Mouse (Mus musculus) erythroblast, adult 5-6 weeks (primary cell): ENCODE measurements around the gene Mtmr4. TPM values are rescaled to one million over a fixed set of nuclear protein-coding genes. Genes with fewer than 3 reads are reported as not detected.
A peak's percentile ranks its signal among the peaks of the same experiment; 100 is the strongest.

ENCODE experiments used
- ATAC-seq: replicated peaks from 2 replicates; pipeline ENCODE4 v1.8.0; 2016; ENCODE audit warnings: moderate number of reproducible peaks, mild to moderate bottlenecking, moderate TSS enrichment, inconsistent platforms; ENCODE audit not compliant: poor library complexity, low FRiP score, severe bottlenecking
- total RNA-seq, 2 experiments: library from RNA; stranded (forward) in 1 of 2; stranded (reverse) in 1 of 2; fragments of 150-400 nt in 1 of 2; fragments of 200-764, 138-1000 nt in 1 of 2; gene quantifications; 2 replicates each; pipeline versions ENCODE4 v1.2.3 to v1.2.4; 2015 to 2017; ENCODE audit warnings: low replicate concordance in 2 of 2

The Mtmr4 gene
- total RNA-seq (2015; ENCODE audit: low replicate concordance), result 4.0 and 4.2 TPM in 2 replicates
- 4.9 and 6.4 TPM in 2 replicates for total RNA-seq (2017; ENCODE audit: low replicate concordance)

DNA sequence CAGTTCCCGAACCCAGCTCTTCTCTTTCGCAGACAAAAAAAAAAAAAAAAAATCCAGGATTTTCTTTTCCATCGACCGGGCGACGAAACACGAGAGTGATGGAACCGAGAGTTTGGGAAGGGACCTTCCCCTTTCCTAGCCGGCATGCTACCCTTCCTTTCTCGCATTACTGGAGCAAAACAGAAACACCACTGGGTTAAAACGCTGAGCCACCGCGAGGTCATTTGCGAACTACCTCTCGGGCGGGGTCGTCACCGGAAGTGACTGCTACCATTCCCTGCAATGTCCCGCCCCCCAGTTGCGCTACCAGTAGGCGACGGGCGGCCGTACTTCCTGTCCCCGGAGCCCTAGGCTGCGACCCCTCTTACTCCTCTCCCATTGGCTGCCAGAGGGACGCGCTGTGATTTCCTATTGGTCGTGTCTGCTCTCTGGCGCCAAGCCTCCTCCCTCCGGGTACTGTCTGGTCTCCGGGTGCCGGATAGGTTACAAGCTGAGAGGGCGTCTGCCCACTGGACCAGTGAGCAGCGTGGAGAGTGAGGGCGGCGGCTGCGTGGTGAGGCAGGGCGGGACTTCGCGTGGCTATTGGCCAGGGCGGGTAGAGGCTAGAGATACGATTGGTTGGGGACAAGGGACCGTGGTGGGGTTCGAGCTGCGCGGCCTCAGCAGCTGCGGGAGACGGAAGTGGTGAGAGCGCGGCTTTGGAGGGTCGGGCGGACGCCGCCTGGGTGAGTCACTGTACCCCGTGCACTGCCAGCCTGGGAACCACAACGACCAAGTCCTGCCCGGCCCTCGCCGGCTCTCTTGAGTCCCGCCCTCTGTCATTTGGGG lies at the start of gene Mtmr4:
Gene Mtmr4, plus strand, starts transcription at position 637 of the 828 bp plus-strand sequence.
- peak; percentile 87 for ATAC-seq

- ATAC-seq, result no peak
These were observed 49.7 kb upstream of the Mtmr4 start for GRCm38 (mm10) chr11:87542285-87542684.

DNA sequence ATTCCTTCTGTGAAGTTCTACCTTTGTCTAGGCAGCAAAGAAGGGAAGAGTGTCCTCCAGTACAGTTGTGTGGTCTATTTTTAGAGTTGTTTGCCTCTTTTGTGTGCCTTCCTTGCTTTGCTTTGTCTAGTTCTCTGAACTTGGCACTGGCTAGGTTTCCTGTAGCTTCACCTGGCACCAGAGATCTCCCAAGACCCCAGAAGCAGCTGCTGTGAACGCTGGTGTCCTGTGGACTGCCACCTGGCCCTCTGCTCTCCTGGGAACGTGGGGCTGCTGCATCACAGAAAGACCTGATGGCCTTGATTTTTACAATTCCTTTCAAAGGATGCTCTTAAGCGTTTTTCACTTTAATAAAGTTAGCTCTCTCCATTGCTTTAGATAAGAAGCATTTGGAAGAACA lies 49.1 kb upstream of the Mtmr4 start:
- no peak for ATAC-seq

DNA sequence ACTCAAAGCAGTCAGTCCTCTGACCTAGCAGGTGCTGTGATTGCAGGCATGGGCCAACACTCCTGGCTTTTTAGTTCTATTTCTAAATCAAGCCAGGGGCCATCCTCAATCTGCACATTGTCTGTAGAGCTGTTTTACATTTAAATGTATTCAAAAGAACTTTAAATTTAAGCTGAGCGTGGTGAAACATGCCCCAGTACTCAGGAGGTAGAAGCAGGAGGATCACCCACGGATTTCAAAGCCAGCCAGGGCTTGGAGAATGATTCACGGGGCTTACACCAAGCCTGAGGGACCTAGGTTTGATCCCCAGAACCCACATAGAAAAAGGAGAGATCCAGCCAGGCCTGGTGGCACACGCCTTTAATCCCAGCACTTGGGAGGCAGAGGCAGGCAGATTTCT lies 38.6 kb upstream of the Mtmr4 start:
- no peak for ATAC-seq

GRCm38 (mm10) chr11:87554386-87554785 lies 37.6 kb upstream of the Mtmr4 start:
- ATAC-seq, result no peak

GRCm38 (mm10) chr11:87555106-87555703 lies 36.8 kb upstream of the Mtmr4 start:
- ATAC-seq, result no peak

- ATAC-seq, result no peak
These were observed 30.8 kb upstream of the Mtmr4 start for GRCm38 (mm10) chr11:87561208-87561607.

DNA sequence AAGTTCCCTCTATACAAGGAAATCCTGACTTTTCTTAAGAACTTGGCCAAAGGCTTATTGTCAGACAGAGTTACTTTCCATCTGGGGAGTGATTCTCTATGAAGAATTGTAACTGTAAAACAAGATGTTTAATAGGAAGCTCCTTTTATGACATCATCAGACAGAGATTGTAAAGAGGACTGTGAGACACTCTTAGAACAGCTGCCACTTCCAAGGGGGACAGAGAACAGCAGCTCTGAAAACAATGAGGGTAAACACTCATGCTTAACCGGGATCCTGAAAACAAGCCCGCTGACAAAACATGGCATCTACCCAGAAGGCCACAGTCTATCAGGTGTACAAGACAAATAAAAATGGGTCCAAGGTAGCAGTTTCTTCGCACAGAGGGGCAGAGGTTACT lies 25.5 kb upstream of the Mtmr4 start, which contains the start of gene Gm11492:
Gene Gm11492, plus strand, starts transcription at position 153 of the 400 bp plus-strand sequence.
- ATAC-seq, result no peak

GRCm38 (mm10) chr11:87568255-87568953 lies 23.6 kb upstream of the Mtmr4 start, which contains the start of gene Sept4:
Gene Sept4, plus strand, starts transcription at chr11:87568903.
- no peak for ATAC-seq

GRCm38 (mm10) chr11:87570743-87571142 lies 21.2 kb upstream of the Mtmr4 start:
- ATAC-seq, result no peak

- ATAC-seq, result no peak
These were observed 20.5 kb upstream of the Mtmr4 start for GRCm38 (mm10) chr11:87571361-87571950.

DNA sequence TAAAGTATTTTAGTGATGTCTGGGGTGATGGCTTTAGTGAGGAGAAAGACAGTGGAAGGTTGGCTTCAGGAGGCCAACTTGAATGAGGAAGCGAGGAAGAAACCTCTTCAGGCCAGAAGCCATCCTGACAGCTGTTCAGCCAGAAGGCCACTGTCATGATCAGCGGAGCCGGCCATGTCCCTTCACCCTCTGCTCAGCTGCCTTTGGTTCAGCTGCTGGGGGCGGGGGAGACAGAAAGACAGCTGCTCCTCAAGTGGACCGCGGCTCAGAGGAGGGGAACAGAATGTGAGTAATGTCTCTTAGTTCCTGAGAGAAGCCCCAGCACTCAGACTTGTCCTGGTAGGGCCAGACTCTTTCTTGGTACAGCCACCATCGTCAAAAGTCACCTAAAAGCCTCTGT lies 18.2 kb upstream of the Mtmr4 start:
- ATAC-seq, result no peak

DNA sequence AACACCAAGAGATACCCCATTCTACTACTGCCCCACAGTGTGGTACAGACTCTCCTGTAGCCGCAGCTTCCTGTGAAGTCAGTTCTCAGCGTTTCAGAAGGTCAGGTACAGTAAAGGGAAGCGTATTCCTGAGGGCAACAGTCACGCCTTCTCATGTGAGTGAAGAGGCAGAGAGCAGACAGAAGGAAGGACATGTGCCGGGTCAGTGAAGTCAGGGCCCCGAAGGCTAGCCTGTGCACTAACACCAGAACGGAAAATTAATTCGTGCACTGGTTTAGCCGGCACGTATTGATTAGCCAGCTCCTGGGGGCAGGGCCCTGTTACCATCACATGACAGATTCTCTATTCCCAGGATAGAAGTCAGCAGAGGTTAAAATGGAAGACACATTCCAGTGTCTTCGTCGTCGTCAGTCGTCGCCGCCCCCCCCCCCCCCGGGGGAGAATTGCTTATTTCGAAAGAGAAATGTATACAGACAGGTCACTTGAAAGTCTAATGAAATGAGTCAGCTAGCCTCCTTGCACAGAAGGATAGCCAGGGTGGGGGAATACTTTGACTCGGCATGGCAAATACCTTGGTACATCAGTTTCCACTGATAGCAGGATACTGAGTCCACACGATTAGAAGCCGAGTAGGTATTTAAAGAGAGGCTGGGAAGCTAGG lies 17.3 kb upstream of the Mtmr4 start:
- ATAC-seq, result no peak

- ATAC-seq, result peak; percentile 2; the same call in 1 of the 2 replicates
These were observed 14.2 kb upstream of the Mtmr4 start for GRCm38 (mm10) chr11:87577601-87578248.

DNA sequence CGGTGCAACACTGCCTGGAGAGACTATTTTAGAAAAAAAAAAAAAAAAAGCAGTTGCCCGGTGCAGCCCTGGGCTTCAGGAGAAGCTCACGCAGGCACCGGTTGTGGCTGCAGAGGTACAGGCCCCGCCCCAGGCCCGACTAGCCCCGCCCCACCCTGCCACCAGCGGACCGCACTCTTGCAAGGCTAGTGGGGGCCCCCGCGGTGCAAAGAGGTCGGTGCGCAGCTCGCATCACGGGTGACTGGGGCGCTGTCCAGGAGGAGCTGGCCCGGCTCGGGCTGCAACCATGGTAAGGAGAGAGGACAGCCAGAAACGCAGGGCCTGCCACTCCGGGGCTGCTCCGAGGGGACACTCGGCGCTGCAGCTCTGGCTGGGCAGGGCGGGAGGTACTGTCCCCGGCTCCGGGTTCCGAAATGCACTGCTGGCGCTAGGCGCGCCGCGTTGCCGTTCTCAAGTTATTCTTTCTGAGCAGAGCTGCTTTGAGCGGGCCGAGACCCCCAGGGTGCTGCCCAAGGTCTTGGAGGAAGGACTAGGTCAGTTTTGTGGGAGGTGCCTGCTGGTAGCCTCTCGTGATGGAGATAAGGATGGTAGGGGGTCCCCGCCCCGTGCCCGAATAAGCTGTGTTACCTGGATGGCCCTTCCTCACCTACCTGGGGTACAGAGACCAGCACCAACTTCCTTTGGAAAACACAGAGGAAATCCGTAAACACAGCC lies 13.6 kb upstream of the Mtmr4 start:
- ATAC-seq, result peak; percentile 81

DNA sequence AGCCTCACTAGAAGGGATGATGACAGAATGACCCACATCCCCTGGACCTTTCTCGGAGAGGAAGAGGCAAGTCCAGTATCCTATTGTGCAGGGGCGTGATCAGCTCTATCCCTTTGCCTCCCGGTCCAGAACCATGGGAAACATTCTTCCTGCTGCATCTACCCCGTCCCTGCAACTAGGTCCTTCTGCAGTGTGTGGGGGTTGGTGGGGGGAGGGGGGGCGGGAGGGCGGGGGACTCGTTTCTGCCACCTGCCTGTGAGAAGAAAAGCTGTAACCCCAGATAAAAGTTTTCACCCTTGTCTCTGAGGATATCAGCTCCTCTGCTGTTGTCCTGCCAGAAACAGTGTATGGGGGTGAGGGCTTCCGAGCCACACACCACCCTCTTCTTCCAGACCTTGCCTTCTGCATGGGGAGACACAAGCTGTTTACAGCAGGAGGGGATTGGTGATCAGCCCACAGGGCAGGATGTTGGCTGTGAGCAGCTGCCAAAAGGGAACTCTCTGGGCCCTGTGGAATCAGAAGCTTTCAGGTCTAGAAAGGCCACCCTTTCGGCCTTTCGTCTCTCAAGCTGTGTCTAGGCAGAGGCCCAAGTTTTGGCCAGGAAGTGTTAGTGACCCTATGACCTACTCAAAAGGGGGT lies 12.9 kb upstream of the Mtmr4 start:
- ATAC-seq, result no peak

- no peak for ATAC-seq
These were observed 12.2 kb upstream of the Mtmr4 start for GRCm38 (mm10) chr11:87579713-87580112.

- ATAC-seq, result no peak
These were observed 11.3 kb upstream of the Mtmr4 start for GRCm38 (mm10) chr11:87580543-87581085.
